Mouse (Mus musculus): ENCODE measurements around the gene Stoml1. TPM values are rescaled to one million over a fixed set of nuclear protein-coding genes. Genes with fewer than 3 reads are reported as not detected.

The Stoml1 gene
- polyA plus RNA-seq, 1 experiment from 2014 or later = 22.4 TPM

DNA sequence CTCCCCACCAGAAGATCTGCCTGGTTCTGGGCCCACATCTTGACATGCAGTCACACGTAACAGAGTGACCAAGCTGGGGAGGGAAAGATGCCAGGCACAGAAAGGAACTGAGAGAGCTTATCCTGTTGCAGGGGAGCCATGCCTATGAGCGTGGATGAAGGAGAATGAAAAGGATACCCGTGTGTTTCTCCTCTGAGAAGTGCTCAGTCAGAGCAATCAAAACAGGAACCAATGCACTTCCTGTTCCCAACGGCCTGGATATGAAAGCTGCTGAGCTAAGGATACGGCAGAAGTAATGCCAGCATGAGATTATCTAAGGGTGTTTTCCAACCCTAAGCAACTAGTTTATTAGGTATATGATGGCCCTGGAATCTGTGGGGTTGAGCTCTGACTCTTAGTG is 20.6 kb upstream of the Stoml1 start:
- no peaks in the 10 kb centered on the region for H3K4me1 ChIP-seq (ENCODE audit: control insufficient read depth, insufficient read depth, low read length)
- H3K9ac ChIP-seq (ENCODE audit: low read depth, low read length) = no peak overlapping the region
- no peak for ATAC-seq
- H3K4me2 ChIP-seq (ENCODE audit: low read depth, low read length) = no peak overlapping the region
- no peaks in the 10 kb centered on the region for H3K9me3 ChIP-seq (ENCODE audit: control insufficient read depth, low read length)
- 61% methylated on average over 5 of the region's 5 CpGs for WGBS
- H3K27ac ChIP-seq (ENCODE audit: low read length) = peak overlapping the region; percentile 30; the same call in 1 of the 2 replicates
- no peak overlapping the region for H3K4me3 ChIP-seq (ENCODE audit: low read length)
- no peaks in the 10 kb centered on the region for H3K27me3 ChIP-seq (replicated peaks; ENCODE audit: control insufficient read depth, insufficient read depth, low read length)
- H3K36me3 ChIP-seq (ENCODE audit: control insufficient read depth, insufficient read depth, low read length) = peaks cover 17% of the 10 kb centered on the region

DNA sequence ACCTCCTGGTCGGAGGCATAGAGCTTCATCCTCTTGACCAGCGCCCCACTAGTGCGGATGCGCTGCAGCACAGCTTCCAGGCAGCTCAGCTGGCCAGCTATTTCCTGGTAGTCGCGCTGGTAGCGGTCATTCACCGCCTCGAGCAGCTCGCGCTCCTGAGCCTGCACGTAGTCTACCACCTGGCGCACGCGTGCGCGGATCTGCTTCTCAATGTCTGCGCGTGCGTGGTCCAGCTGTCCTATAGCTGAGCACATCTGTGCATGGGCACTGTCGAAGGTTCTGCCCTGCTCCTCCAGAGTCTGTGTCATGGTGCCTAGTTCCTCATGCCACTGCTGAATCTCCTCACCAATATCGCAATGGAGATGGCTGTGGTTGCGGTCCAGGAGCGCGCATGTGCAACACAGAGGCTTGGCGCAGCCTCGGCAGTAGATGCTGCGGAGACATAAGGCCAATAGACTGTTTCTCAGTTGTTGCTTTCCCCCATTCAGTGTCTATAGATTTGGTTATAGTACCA is 18.4 kb upstream of the Stoml1 start:
- Histone ChIP-seq H3K27me3 (replicated peaks; ENCODE audit: control insufficient read depth, insufficient read depth, low read length) (no peaks in the 10 kb centered on the region), H3K4me3 (ENCODE audit: low read length) (no peak overlapping the region), H3K27ac (ENCODE audit: low read length) (no peak overlapping the region), H3K4me1 (ENCODE audit: control insufficient read depth, insufficient read depth, low read length) (no peaks in the 10 kb centered on the region), H3K9me3 (ENCODE audit: control insufficient read depth, low read length) (no peaks in the 10 kb centered on the region), H3K36me3 (ENCODE audit: control insufficient read depth, insufficient read depth, low read length) (peaks cover 13% of the 10 kb centered on the region), H3K4me2 (ENCODE audit: low read depth, low read length) (no peak overlapping the region), H3K9ac (ENCODE audit: low read depth, low read length) (no peak overlapping the region)
- 96% methylated on average over 28 of the region's 28 CpGs for WGBS
- ATAC-seq = no peak

DNA sequence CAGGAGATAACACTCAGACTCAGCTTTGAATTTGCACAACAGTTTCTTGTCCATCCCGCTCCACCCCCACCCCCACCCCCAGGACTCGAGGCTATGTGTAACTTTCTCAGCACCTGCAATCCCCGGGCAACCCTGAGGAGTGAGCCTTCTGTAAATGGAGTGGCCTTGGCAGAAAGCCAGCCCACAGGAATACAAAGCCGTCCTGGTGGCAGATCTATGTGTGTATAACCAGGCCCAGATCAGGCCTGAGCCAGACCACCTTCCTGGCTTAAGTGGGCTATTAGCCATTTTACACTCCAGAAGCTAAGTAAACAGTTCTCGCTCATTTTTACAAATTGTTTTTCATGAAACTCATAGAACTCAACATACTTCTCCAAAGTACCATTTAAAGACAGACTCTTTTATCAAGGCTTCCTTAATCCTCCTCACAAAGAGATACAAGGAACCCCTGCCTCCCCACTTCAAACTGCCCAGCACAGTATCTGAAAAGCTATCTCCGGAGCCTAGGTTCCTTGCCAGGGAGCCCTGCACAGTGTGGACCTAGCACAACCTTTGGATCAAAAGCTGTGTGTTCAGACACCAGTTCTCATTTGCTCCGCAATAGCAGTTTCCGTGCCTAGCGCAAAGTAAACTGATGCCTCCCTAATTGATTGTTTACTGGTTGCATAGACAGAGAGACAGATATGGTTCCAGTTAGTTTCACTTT is 11.0 kb upstream of the Stoml1 start:
- Histone ChIP-seq H3K27me3 (replicated peaks; ENCODE audit: control insufficient read depth, insufficient read depth, low read length) (no peaks in the 10 kb centered on the region), H3K9me3 (ENCODE audit: control insufficient read depth, low read length) (no peaks in the 10 kb centered on the region), H3K36me3 (ENCODE audit: control insufficient read depth, insufficient read depth, low read length) (0 out of 2 replicates have a peak, but pooled peaks cover 3% of the 10 kb centered on the region), H3K27ac (ENCODE audit: low read length) (peak overlapping the region; percentile 34; the same call in 1 of the 2 replicates), H3K4me1 (ENCODE audit: control insufficient read depth, insufficient read depth, low read length) (peaks cover 26% of the 10 kb centered on the region), H3K4me3 (ENCODE audit: low read length) (no peak overlapping the region), H3K9ac (ENCODE audit: low read depth, low read length) (no peak overlapping the region), H3K4me2 (ENCODE audit: low read depth, low read length) (no peak overlapping the region)
- 35% methylated on average over 9 of the region's 9 CpGs for WGBS
- peak; percentile 83 for ATAC-seq

DNA sequence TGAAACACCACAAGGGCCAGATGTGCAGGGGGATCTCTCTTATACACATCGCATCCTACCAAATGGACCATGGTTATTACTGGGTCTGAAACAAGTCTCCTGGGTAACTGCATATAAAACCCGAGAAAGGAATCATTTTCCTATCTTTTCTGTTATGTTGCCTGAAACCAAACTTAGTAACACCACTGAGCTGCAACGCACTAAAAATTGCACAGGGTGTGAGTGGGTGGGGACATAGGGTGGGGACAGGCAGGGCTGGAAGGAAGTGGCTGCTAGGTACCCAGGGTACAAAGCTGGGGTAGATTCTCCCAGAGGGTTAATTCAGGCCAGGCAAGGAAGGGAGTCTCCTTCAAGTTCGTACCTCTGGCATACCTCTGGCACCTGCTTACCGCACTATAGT is 10.3 kb upstream of the Stoml1 start:
- H3K4me2 ChIP-seq (ENCODE audit: low read depth, low read length) = no peak overlapping the region
- ATAC-seq = no peak
- no peak overlapping the region for H3K4me3 ChIP-seq (ENCODE audit: low read length)
- H3K36me3 ChIP-seq (ENCODE audit: control insufficient read depth, insufficient read depth, low read length) = 0 out of 2 replicates have a peak, but pooled peaks cover 3% of the 10 kb centered on the region
- no peaks in the 10 kb centered on the region for H3K9me3 ChIP-seq (ENCODE audit: control insufficient read depth, low read length)
- no peaks in the 10 kb centered on the region for H3K27me3 ChIP-seq (replicated peaks; ENCODE audit: control insufficient read depth, insufficient read depth, low read length)
- H3K9ac ChIP-seq (ENCODE audit: low read depth, low read length) = no peak overlapping the region
- peaks cover 32% of the 10 kb centered on the region for H3K4me1 ChIP-seq (ENCODE audit: control insufficient read depth, insufficient read depth, low read length)
- 80% methylated on average over 5 of the region's 5 CpGs for WGBS
- H3K27ac ChIP-seq (ENCODE audit: low read length) = no peak overlapping the region; the same call in 1 of the 2 replicates

DNA sequence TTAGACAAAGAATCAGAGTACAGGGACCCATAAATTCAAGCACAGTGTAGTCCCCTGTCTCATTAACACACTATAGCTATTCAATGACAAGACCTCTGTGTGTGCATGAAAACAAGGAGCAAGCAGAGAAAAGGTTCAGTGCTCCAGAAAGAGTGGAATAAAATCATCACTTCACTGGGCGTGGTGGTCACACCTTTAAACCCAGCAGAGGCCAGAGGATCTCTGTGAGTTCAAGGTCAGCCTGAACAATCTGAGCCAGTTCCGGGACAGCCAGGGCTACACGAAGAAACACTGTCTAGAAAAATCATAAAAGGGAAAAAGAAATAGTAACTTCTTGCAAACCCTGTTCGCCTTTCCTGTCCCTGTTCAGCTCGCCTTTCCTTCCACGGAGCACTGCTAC is 9.3 kb upstream of the Stoml1 start:
- Histone ChIP-seq H3K4me1 (ENCODE audit: control insufficient read depth, insufficient read depth, low read length) (peaks cover 36% of the 10 kb centered on the region), H3K36me3 (ENCODE audit: control insufficient read depth, insufficient read depth, low read length) (0 out of 2 replicates have a peak, but pooled peaks cover 3% of the 10 kb centered on the region), H3K27me3 (replicated peaks; ENCODE audit: control insufficient read depth, insufficient read depth, low read length) (no peaks in the 10 kb centered on the region), H3K9me3 (ENCODE audit: control insufficient read depth, low read length) (no peaks in the 10 kb centered on the region), H3K27ac (ENCODE audit: low read length) (0 out of 2 replicates have a peak overlapping the region, but pooled peaks have one; percentile 44), H3K4me2 (ENCODE audit: low read depth, low read length) (no peak overlapping the region), H3K4me3 (ENCODE audit: low read length) (no peak overlapping the region), H3K9ac (ENCODE audit: low read depth, low read length) (no peak overlapping the region)
- WGBS = 67% methylated on average over 6 of the region's 6 CpGs
- ATAC-seq = no peak

DNA sequence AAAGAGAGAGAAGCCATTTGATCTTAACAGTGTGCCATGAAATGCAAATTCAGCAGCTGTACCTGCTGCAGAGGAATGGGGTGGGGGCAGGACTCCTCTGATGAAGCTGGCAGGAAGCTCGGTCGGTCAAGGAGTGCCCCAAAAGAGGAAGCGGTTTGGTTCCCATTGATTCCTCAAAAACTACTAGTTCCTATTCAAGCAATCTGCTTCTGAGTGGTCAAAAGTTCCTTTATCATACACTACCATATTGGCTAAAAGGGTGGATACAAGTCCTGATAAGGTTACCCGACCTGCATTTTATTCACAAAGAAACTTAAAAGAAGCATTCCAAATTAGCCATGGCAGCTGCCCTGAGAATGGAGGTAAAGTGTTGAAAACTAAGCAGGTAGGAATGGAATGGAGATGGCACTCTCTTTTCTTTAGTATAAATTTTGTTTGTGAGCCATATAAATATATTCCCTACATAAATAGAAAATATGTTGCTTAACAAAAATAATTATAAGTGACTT is 6.8 kb upstream of the Stoml1 start:
- ATAC-seq = no peak
- 75% methylated on average over 4 of the region's 4 CpGs for WGBS
- Histone ChIP-seq H3K36me3 (ENCODE audit: control insufficient read depth, insufficient read depth, low read length) (no peaks in the 10 kb centered on the region), H3K4me1 (ENCODE audit: control insufficient read depth, insufficient read depth, low read length) (peaks cover 43% of the 10 kb centered on the region), H3K4me2 (ENCODE audit: low read depth, low read length) (no peak overlapping the region), H3K4me3 (ENCODE audit: low read length) (no peak overlapping the region), H3K9ac (ENCODE audit: low read depth, low read length) (no peak overlapping the region), H3K9me3 (ENCODE audit: control insufficient read depth, low read length) (no peaks in the 10 kb centered on the region), H3K27ac (ENCODE audit: low read length) (no peak overlapping the region), H3K27me3 (replicated peaks; ENCODE audit: control insufficient read depth, insufficient read depth, low read length) (no peaks in the 10 kb centered on the region)

DNA sequence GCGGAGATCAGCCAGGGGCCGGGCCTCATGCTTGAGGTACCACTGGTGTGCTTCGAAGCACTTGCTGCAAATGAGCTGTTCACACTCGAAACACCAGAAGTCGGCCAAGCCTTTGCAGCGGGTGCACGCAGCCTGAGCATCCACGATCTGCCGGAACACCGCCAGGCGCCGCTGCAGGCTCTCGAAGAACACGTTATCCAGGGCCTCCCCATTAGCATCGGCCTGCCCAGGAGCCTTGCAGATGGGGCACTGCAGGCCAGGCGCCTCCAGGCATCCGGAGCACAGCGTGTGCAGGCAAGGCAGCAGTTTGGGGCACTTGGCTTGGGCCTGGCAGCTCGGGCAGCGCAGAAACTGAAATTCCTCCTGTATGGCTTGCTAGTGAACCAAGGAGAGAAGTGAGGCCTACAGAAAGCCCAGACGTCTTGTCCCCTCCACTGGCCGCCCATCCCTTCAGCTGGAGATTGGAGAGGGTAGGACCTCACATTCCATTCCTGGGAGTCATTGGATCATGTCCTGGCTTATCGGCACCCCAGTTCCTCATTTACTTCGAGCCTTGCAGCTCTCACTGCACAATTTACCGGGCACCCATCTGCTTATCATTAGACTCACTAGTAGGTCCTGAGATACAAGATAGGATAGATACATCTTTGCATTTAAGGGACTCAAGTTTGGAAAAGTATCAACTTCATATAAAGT is 5.8 kb upstream of the Stoml1 start:
- H3K4me1 ChIP-seq (ENCODE audit: control insufficient read depth, insufficient read depth, low read length) = peaks cover 35% of the 10 kb centered on the region
- no peaks in the 10 kb centered on the region for H3K27me3 ChIP-seq (replicated peaks; ENCODE audit: control insufficient read depth, insufficient read depth, low read length)
- peak overlapping the region; percentile 68 for H3K9ac ChIP-seq (ENCODE audit: low read depth, low read length)
- peak overlapping the region; percentile 37 for H3K4me3 ChIP-seq (ENCODE audit: low read length)
- peak overlapping the region; percentile 61 for H3K4me2 ChIP-seq (ENCODE audit: low read depth, low read length)
- H3K9me3 ChIP-seq (ENCODE audit: control insufficient read depth, low read length) = no peaks in the 10 kb centered on the region
- WGBS = 16% methylated on average over 25 of the region's 25 CpGs
- ATAC-seq = peak; percentile 62
- H3K36me3 ChIP-seq (ENCODE audit: control insufficient read depth, insufficient read depth, low read length) = no peaks in the 10 kb centered on the region
- H3K27ac ChIP-seq (ENCODE audit: low read length) = peak overlapping the region; percentile 62; the same call in 1 of the 2 replicates

- 32% methylated on average over 7 of the region's 7 CpGs for WGBS
- no peaks in the 10 kb centered on the region for H3K36me3 ChIP-seq (ENCODE audit: control insufficient read depth, insufficient read depth, low read length)
- H3K27me3 ChIP-seq (replicated peaks; ENCODE audit: control insufficient read depth, insufficient read depth, low read length) = no peaks in the 10 kb centered on the region
- H3K27ac ChIP-seq (ENCODE audit: low read length) = peak overlapping the region; percentile 97
- H3K9ac ChIP-seq (ENCODE audit: low read depth, low read length) = peak overlapping the region; percentile 84
- no peaks in the 10 kb centered on the region for H3K9me3 ChIP-seq (ENCODE audit: control insufficient read depth, low read length)
- no peak for ATAC-seq
- peak overlapping the region; percentile 69 for H3K4me3 ChIP-seq (ENCODE audit: low read length)
- peaks cover 23% of the 10 kb centered on the region for H3K4me1 ChIP-seq (ENCODE audit: control insufficient read depth, insufficient read depth, low read length)
- peak overlapping the region; percentile 76 for H3K4me2 ChIP-seq (ENCODE audit: low read depth, low read length)
Measured at GRCm38 (mm10) chr9:58248746-58249413, 4.1 kb upstream of the Stoml1 start.

Data from intestine, embryonic 16.5 days (tissue).